Mouse (Mus musculus) MEL (cell line): ENCODE results near the gene Fto.

ENCODE experiments used
- ELF1 ChIP-seq: IDR thresholded peaks from 2 replicates; pipeline ENCODE4 v1.6.1; 2014; ENCODE audit warnings: low read depth, mild to moderate bottlenecking, inconsistent platforms, low read length, improper control_type of control experiment, moderate library complexity
- GATA1 ChIP-seq: IDR thresholded peaks from 2 replicates; pipeline ENCODE4 v1.6.1; 2011; ENCODE audit warnings: low read depth, low read length, improper control_type of control experiment
- MAFK ChIP-seq: IDR thresholded peaks from 2 replicates; pipeline ENCODE4 v1.6.1; 2011; ENCODE audit warnings: low read depth, mild to moderate bottlenecking, low read length, improper control_type of control experiment, borderline replicate concordance
- POLR2A ChIP-seq, 2 experiments: IDR thresholded peaks; 2 replicates each; pipeline ENCODE4 v1.6.1; 2011 to 2012; ENCODE audit warnings: low read length in 2 of 2, mild to moderate bottlenecking in 2 of 2, control low read depth in 1 of 2, improper control_type of control experiment in 1 of 2, low read depth in 1 of 2, moderate library complexity in 1 of 2; ENCODE audit not compliant: control insufficient read depth in 1 of 2, insufficient read depth in 1 of 2, poor library complexity in 1 of 2
- ZC3H11A ChIP-seq: IDR thresholded peaks from 2 replicates; pipeline ENCODE4 v1.6.1; 2012; ENCODE audit warnings: low read depth, mild to moderate bottlenecking, inconsistent platforms, low read length, improper control_type of control experiment
- ZMIZ1 ChIP-seq: IDR thresholded peaks from 2 replicates; pipeline ENCODE4 v1.6.1; 2012; ENCODE audit warnings: low read depth, mild to moderate bottlenecking, inconsistent platforms, low read length, improper control_type of control experiment, moderate library complexity

DNA sequence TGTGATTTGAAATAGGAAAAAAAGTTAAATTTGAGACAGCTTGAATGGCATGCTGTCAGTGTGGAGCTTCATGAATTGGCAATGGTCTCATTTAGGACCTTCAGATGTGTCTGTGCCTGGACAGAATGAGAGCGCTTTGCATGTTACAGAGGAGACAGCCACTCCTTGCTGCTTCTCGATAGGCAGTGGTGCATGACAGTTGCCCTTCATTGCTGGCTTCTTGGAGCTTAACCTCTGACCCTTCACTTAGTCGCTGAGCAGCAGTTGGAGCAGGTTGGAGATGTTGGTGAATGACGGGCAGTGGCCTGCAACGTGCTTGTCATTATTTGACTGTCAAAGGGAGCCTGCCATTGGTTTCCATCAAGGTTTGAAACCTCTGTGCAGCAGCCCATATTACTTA is 28.9 kb downstream of the Fto start:
- TF ChIP-seq ZC3H11A (no peak), GATA1 (no peak), MAFK (no peak), ELF1 (no peak), POLR2A (IDR thresholded peaks at IDR 0.05; ENCODE audit: control insufficient read depth in 1 of 2, insufficient read depth in 1 of 2, low read depth in 1 of 2, low read length in 2 of 2, poor library complexity in 1 of 2) (no peak), ZMIZ1 (no peak)
